Mouse (Mus musculus) thymus, postnatal 4 days (tissue): Measurements from ENCODE around the gene Gpr68.

ENCODE experiments used
- DNase-seq: peaks from one replicate; pipeline ENCODE4 v3.0.0; 2021

Gene Gpr68

DNA sequence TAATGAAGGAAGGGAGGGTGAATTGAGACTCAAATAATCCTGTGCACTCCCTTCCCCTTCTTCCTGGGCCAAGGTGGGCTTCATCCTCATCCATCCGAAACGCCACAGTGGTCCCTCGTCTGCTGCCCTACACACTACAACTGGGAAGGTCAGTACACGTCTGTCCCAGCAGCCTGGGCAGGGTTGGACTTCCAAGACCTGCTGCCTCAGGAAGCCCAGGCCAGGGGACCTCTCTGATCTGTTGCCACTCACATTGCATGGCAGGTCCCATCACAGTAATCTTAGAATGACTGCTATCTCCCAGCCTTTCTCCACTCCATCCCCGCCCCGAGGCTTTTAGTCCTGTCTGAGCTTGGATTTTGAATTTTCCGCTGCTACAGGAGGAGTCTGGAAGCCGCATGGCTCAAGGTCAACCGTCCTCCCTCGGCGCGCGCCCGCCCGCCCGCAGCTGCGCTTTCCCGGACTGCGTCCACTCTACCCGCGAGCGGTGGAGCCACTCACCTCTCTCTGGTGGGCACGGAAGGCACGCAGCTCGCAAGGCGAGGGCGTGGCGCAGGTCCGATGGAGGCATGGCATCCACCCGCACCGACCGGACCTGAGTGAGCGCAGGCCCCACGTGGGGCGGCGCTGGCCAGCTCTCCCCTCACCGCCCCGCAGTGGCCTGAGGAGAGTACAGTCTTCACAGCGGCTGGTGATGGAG lies at the start of gene Gpr68:
Gpr68 (minus strand) TSS at position 601 of the 700 bp plus-strand sequence.
- DNase-seq: peak; percentile 32

GRCm38 (mm10) chr12:100957257-100957656 lies 49.3 kb upstream of the Gpr68 start:
- DNase-seq: no peak

DNA sequence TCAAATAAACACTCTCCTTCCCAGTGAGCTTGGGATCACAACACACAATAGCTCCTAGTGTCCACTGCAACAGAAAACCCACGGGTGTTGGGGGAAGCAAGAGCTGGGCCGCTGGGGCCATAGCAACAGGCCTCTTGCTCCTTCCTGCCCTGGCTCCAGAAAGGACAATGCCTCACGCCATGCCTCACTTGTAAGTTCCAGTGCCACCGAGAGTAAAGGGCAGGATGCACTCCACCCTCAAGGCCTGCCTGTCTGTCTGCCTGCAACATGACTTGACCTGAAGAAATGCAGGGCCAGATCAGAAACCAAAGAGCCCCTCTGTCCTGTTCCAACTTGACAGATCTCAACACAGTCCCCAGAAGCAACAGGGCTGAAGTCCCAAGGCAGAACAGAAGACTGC lies 48.8 kb upstream of the Gpr68 start:
- DNase-seq: no peak

GRCm38 (mm10) chr12:100956028-100956427 lies 48.0 kb upstream of the Gpr68 start:
- no peak for DNase-seq

GRCm38 (mm10) chr12:100953926-100954325 lies 45.9 kb upstream of the Gpr68 start:
- DNase-seq: no peak

DNA sequence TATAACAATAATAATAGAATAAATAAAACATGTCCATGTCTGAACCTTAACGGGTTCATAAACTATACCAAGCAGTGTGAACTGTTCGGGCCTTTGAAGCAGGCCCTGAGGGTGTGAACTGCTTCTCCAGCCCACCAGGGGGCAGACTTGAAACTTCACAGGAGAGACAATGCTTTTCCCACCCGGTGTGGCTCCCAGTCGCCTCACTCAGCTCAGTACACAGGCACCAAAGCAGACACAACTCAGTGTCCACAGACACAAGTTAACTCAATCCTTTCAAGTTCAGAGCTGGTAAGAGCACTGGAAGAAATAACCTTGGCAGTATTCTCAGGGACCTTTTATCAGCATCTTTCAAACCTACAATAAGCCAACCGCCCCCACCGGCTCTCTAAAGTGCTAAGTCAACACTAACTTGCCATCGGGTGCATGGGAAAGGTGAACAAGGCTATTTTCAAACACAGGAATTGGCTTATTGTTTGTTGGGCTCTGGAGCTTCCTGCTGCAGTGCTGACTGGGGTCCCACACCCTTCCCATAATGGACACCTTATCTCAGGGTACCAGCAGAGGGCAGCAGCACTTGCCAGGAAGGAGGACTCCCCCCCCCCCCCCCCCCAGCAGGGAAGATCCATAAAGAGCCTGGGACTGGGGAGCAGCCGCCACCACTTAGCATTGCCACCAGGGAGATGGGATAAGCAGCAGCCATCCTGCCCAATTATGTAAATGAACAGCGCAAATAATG lies 44.4 kb upstream of the Gpr68 start:
- peak; percentile 90 for DNase-seq

- DNase-seq: no peak
Observed at GRCm38 (mm10) chr12:100949146-100949545, 41.1 kb upstream of the Gpr68 start.

DNA sequence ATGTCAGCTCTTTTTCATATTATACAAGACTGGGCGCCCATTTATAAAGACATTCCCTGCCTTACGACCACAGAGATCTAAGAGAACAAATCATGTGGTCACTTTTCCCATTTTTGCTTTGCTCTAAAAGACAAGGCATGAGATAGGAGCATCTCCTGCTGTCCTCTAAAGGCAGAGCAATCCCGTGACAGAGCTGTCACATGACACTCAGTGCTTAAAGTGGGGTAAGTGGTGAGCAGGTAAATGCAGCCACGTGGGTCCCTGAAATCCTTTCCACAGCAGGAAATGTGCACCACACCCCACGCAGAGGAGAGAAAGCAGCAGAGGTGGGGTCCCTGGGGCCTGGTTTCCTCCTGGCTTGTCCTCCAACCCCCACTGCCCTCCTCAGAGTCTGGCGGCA lies 40.0 kb upstream of the Gpr68 start:
- no peak for DNase-seq

GRCm38 (mm10) chr12:100945948-100946347 lies 38.0 kb upstream of the Gpr68 start:
- no peak for DNase-seq

DNA sequence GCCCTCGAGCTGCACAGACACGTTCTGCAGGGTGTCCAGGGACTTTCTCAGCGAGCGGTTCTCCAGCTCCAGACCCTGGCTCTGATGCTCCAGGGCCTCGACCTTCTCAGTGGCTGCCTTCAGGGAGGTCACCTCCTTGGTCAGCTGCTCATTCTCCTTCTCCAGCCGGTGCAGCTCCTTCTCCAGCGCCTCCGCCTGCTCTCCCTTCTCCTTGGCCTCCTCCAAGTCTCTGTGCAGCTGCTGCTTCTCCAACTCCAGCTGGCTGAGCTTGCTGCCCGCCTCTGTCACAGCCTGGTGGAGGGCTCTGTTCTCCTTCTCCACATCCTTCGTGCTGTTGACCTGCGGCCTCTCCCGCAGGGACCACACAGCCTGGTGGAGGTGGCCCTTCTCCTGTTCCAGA lies 37.5 kb upstream of the Gpr68 start:
- DNase-seq: no peak

- DNase-seq: no peak
Observed at GRCm38 (mm10) chr12:100944921-100945336, 36.9 kb upstream of the Gpr68 start.

GRCm38 (mm10) chr12:100943146-100943545 lies 35.1 kb upstream of the Gpr68 start:
- no peak for DNase-seq

DNA sequence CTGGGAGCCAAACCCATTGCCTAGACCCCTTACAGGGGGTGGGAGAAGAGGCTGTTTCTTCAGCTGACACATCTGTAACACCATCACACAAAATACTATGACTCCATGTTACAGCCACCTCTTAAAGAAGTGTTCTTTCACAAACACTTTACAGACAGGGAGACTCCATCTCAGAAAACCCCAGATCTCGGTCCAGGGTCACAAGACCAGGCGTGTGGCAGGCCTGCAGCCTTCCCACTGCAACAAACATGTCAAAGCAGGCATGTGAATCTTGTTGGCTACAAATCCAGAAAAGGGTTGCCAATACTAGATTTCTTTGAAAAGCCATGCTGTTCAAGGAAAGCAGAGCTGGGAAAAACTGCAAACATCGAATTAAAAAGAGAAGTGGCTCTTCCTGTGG lies 33.4 kb upstream of the Gpr68 start:
- no peak for DNase-seq

- DNase-seq: peak; percentile 41
Observed at GRCm38 (mm10) chr12:100937441-100938360, 29.7 kb upstream of the Gpr68 start.

DNA sequence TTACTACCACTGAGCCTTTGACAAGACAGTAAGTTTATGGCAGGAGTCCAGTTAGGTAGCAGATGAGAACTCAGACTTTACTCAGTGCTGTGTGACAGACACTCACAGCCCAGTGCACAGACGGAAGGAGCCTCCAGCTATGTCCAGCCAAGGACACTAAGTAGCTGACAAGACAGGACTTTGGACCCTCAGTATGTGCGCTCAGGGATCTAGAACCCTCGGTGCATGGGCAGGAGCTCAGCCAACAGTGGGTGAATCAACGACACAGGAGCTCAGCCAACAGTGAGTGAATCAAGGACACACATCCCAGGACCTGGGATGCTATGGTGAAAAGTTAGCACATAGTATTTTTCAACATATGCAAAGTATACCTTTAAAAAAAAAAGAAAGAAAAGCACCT lies 28.7 kb upstream of the Gpr68 start:
- no peak for DNase-seq

DNA sequence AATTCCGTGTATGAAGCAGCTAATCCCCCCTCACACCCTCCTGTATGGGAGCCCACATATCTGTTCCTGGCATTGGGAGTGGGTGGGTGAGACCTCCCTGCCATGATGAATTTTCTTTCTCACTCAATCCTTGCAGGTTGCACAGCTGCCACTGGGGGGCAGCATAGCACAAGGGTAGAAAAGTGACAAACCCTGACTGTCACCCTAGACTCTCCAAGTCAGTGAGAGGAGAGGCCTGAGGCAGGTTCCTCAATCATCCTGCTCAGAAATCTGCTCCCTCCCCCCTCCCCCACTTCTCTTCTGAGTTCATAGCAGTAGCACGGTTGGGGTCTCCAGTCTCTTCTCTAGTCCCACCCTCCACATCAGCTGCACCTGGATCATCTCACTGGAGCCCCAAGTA lies 28.1 kb upstream of the Gpr68 start:
- peak; percentile 89 for DNase-seq

GRCm38 (mm10) chr12:100934796-100935195 lies 26.8 kb upstream of the Gpr68 start:
- DNase-seq: no peak

DNA sequence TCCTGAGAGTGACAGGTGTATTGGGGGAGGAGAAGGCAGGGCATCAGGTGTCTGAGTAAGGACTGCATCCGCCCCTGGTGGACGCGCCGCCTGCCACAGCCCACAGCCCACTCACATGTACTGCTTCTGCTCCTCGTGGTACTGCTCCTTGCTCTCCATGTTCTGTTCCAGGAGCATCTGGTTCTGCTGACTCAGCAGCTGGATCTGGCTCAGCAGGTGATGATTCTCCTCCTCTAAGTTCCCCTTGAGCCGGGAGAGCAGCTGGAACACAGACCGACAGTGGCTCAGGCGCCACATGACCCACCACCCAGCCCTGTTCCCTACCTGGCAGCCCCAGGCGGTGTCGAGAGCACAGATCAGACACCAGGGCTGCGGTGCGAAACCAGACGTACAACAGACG lies 23.7 kb upstream of the Gpr68 start:
- DNase-seq: no peak

- no peak for DNase-seq
Observed at GRCm38 (mm10) chr12:100928286-100928685, 20.3 kb upstream of the Gpr68 start.

DNA sequence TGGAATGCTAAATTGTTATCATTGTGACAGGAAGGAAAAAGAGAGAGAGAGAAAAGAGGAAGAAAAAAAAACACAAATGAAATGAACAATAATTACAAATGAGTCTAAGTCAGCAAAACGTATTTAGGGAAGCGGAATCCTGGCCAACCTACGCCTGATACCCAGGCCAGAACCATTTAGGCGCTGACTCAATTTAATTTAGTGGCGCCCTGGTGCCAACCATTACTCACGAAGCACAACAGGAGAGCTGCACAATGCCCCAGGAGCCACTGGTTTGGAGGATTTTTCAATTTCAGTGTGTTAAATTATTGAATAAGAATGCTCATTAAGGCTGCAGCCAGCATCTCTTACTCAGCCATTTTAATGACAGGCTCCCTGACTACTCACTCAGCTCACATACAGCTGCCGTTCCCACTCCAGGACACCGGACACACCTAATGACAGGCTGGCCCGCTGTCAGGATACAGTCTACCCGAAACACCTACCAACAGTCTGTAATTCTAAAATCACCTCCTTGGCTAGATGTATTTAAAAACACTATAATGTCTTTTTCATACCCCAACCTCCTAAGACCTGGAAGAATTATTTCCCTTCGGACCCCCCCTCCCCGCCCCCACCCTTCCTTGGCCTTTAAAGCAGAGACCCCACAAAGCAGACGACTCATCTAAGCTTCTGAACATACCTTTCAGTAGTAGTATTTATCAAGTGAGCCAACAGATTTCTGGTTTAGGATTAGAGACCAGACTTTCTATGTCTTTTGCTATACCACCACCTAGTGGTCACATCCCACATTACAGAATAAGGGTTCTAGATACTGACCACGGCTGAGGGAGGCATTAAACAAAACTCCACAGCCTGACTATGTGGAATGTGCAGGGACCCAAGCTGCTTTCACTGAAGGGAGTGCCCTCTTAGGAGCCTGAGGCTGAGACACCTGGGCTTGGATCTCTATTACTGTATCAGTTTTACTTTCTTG lies 17.9 kb upstream of the Gpr68 start:
- peak; percentile 53 for DNase-seq

- DNase-seq: no peak
Observed at GRCm38 (mm10) chr12:100924646-100925339, 16.8 kb upstream of the Gpr68 start.

DNA sequence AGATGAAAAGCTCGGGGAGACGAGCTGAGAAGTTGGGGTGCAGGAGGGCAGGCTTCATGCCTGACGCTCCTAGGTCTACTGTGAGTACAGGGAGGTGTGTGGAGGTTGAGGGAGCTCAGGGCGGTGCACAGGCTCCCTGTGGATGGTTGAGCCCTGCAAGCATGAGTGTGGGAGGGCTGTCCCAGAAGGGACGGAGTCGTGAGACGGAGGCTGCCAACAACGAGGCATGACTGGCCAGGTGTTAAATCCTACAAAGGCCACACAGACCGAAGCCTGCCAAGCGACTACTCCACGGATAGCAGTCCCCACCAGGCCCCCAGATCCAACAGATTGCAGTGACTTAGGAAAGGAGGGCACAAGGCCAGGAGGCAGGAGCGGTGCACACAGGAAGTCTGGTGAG lies 2.7 kb upstream of the Gpr68 start:
- DNase-seq: no peak
